Mouse (Mus musculus) embryonic facial prominence, embryonic 13.5 days (tissue): ENCODE results near the gene Fam110a. TPM values are rescaled to one million over a fixed set of nuclear protein-coding genes. Genes with fewer than 3 reads are reported as not detected.

ENCODE experiments used
- ATAC-seq: fragments of 200-750 bp; cut with Nextera tagmentation; 2 replicates; pipeline ENCODE4 v1.8.0; 2017; ENCODE audit warnings: low read depth; ENCODE audit not compliant: insufficient number of reproducible peaks, insufficient read depth, low FRiP score, low TSS enrichment
- H3K27ac ChIP-seq: fragments of 300-500 bp; sonication (generic); 2 replicates; pipeline ENCODE4 v1.5.1; 2015; ENCODE audit warnings: moderate library complexity, mild to moderate bottlenecking, inconsistent platforms
- H3K27me3 ChIP-seq: fragments of 300-500 bp; sonication (generic); 2 replicates; pipeline ENCODE4 v1.6.1; 2015; ENCODE audit warnings: mild to moderate bottlenecking, inconsistent platforms
- H3K36me3 ChIP-seq: fragments of 300-500 bp; sonication (generic); 2 replicates; pipeline ENCODE4 v1.6.1; 2015; ENCODE audit warnings: mild to moderate bottlenecking, inconsistent platforms
- H3K4me1 ChIP-seq: fragments of 300-500 bp; sonication (generic); 2 replicates; pipeline ENCODE4 v1.6.1; 2015; ENCODE audit warnings: inconsistent platforms
- H3K4me2 ChIP-seq: fragments of 300-500 bp; sonication (generic); 2 replicates; pipeline ENCODE4 v1.6.1; 2015; ENCODE audit warnings: moderate library complexity, mild to moderate bottlenecking, inconsistent platforms
- H3K4me3 ChIP-seq: fragments of 300-500 bp; sonication (generic); 2 replicates; pipeline ENCODE4 v1.5.1; 2015; ENCODE audit warnings: mild to moderate bottlenecking, inconsistent platforms
- H3K9ac ChIP-seq: fragments of 300-500 bp; sonication (generic); 2 replicates; pipeline ENCODE4 v1.6.1; 2015; ENCODE audit warnings: mild to moderate bottlenecking, inconsistent platforms
- H3K9me3 ChIP-seq: fragments of 300-500 bp; sonication (generic); 2 replicates; pipeline ENCODE4 v1.6.1; 2016; ENCODE audit warnings: inconsistent platforms
- WGBS: fragments of 180-500 bp; shearing (Covaris S2); methylation state at CpG from one replicate; pipeline ENCODE4 v1.1.7; 2015; ENCODE audit warnings: mixed read lengths; 5-methylcytosine and 5-hydroxymethylcytosine counted together
- microRNA counts: library from miRNA; unstranded; fragments of <30 nt; microRNA quantifications from one replicate; lab custom pipeline; 2016
- microRNA-seq: library from miRNA; unstranded; fragments of <30 nt; microRNA quantifications from one replicate; pipeline ENCODE4, GENCODE M21; 2016
- polyA plus RNA-seq: library from polyadenylated mRNA; unstranded; fragments of >200 nt; fragmentation: Nextera tagmentation; extraction: Ambion mirVana; gene quantifications from 2 replicates; pipeline ENCODE4 v1.2.1, GENCODE M21; 2015

Gene Fam110a
- polyA plus RNA-seq, 1 experiment from 2014 or later: 23.7 TPM

DNA sequence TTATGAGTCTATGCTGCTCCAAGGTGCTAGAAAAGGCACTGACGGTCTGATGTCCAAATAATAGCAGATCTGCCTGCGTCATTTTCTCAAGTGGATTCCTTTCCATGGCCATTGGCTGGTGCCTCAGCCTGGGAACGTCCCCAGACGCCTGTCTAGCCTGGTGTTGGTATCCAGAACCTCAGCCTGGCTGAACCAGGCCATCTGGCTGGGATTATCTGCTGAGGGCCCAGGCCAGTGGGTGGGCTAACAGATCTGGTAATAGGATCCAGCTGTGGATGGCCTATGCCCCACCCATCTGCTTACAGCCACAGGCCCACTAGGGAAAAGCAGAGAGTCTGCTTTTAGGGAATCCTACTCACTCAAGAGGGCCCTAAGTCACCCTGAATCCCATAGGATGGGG lies 58.4 kb downstream of the Fam110a start:
- Histone ChIP-seq H3K27me3 (no peaks in the 10 kb centered on the region), H3K9me3 (no peaks in the 10 kb centered on the region), H3K4me2 (no peak overlapping the region), H3K4me1 (peaks cover 36% of the 10 kb centered on the region), H3K4me3 (no peak overlapping the region), H3K9ac (no peak overlapping the region), H3K36me3 (no peaks in the 10 kb centered on the region), H3K27ac (0 out of 2 replicates have a peak overlapping the region, but pooled peaks have one; percentile 28)
- ATAC-seq: 0 out of 2 replicates have a peak, but pooled peaks have one; percentile 24
- 13% methylated on average over 4 of the region's 4 CpGs for WGBS

DNA sequence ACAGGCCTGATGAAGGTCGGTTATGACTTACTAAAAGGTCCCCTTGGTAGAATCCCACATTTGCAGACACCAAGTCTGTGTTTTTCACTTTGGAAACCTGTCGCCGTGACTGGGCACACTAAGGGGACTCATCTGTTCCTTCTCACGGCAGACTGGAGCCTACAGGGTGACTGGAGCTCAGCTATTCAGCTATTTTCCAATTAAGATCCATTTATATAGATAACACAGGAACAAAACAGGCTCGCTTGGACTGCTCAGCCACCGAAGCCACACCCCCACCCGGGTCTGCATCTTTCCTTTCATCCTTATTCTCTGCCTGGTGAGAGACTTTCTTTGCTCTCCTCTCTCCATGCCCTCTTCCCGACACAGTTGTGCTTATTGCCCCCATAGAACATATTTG lies 59.0 kb downstream of the Fam110a start:
- Histone ChIP-seq H3K9ac (no peak overlapping the region), H3K4me1 (peaks cover 41% of the 10 kb centered on the region), H3K9me3 (no peaks in the 10 kb centered on the region), H3K27ac (0 out of 2 replicates have a peak overlapping the region, but pooled peaks have one; percentile 28), H3K36me3 (no peaks in the 10 kb centered on the region), H3K4me2 (no peak overlapping the region), H3K27me3 (no peaks in the 10 kb centered on the region), H3K4me3 (no peak overlapping the region)
- no peak for ATAC-seq
- 36% methylated on average over 8 of the region's 8 CpGs for WGBS

MicroRNAs encoded within 50 kb of the gene (microRNA counts, 519-probe panel; counts per million panel counts)
- 236 counts per million, percentile 44 among the panel's probes with 10 or more counts for microRNA mmu-miR-1953 (lab: Ali Mortazavi, UCI)

Small RNA genes within 50 kb of the gene (microRNA-seq; reads per million reads assigned to microRNA genes)
- not detected for gene Mir1953

Other genes starting within 250 kb of the Fam110a start
- 40.9 and 46.3 TPM in 2 replicates for gene Psmf1, start 236.0 kb downstream of the Fam110a start, polyA plus RNA-seq
- gene Rspo4, start 137.3 kb downstream of the Fam110a start, polyA plus RNA-seq: 1.6 and 2.4 TPM in 2 replicates
- gene Angpt4, start 69.0 kb downstream of the Fam110a start, polyA plus RNA-seq: 0.28 TPM in 1 of 2 replicates, not detected in the other
- 1.4 and 2.2 TPM in 2 replicates for gene Slc52a3, start 16.3 kb upstream of the Fam110a start, polyA plus RNA-seq
- 0.12 and 0.17 TPM in 2 replicates for gene Scrt2, start 101.3 kb upstream of the Fam110a start, polyA plus RNA-seq
- 9.7 and 10.6 TPM in 2 replicates for gene Srxn1, start 125.3 kb upstream of the Fam110a start, polyA plus RNA-seq
- 3.7 and 4.1 TPM in 2 replicates for gene Tcf15, start 163.3 kb upstream of the Fam110a start, polyA plus RNA-seq
- 102 and 108 TPM in 2 replicates for gene Csnk2a1, start 246.6 kb upstream of the Fam110a start, polyA plus RNA-seq